8 mouse cellular contexts compared by ENCODE assay signal in the genomic region with DNA sequence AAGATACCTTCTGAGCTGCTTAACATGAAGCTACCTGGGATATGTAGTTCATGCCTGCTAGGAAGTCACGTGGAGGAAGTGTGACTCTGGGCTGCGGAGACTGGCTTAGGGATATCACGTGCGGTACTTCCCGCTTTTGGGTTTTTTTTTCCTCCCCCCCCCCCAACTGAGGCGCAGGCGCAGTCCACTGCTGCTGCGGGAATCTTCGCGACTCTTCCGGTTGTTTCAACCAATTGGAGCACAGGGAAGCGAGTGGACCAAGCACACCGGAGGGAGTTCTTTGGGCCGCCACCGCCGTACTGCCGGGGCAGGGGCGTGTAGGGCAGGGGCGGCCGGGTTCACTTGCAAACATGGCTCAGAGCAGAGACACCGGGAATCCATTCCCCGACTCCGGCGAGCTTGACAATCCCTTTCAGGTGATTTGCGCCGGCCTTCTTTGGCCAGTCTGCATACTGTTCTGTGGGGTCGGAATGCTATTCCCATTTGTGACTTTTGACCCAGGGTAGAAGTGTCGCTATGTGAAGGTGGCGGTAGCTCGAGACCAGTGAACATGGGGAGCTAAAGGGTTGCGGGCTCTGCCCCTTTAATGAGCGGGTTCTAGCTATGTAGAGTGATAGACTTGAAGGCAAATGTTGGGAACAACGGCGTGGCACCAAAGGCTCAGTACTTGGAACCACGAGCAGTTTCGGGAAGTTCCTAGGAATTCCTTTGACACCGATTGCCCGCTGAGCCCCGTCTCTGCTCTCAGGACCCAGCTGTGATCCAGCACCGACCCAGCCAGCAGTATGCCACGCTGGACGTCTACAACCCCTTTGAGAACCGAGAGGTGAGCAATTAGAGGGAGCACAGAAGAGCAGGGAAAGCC. TPM values are rescaled to one million over a fixed set of nuclear protein-coding genes. Genes with fewer than 3 reads are reported as not detected.
A peak's percentile ranks its signal among the peaks of the same experiment; 100 is the strongest.
DNase-seq lines count a peak whose midpoint lies in the region; ATAC-seq and TF ChIP-seq lines count a peak whose summit lies in the region.

Gene Scamp3 (plus strand): TSS at position 232 of the 865 bp plus-strand sequence.

- under 1% methylated on average over 40 of the region's 43 CpGs for WGBS in embryonic facial prominence, embryonic 14.5 days
- WGBS in heart, adult 2 months, result under 1% methylated on average over 43 of the region's 43 CpGs
- WGBS in limb, embryonic 13.5 days, result under 1% methylated on average over 43 of the region's 43 CpGs
- WGBS in midbrain, embryonic 16.5 days, result under 1% methylated on average over 43 of the region's 43 CpGs

- peaks cover 83% of the 10 kb centered on the region for H3K36me3 ChIP-seq in embryonic facial prominence, embryonic 14.5 days (ENCODE audit: control insufficient read depth, insufficient read depth, low read length)
- no peaks in the 10 kb centered on the region; the same call in 1 of the 2 replicates for H3K36me3 ChIP-seq in heart, adult 2 months (ENCODE audit: control insufficient read depth, insufficient read depth, low read length)
- peaks cover 80% of the 10 kb centered on the region for H3K36me3 ChIP-seq in limb, embryonic 13.5 days
- peaks cover 37% of the 10 kb centered on the region for H3K36me3 ChIP-seq in midbrain, embryonic 16.5 days (ENCODE audit: control insufficient read depth, insufficient read depth, low read length)

- no peaks in the 10 kb centered on the region for H3K79me2 ChIP-seq in heart, adult 2 months (replicated peaks; ENCODE audit: control insufficient read depth, insufficient read depth, low read length)

- H3K27me3 ChIP-seq in embryonic facial prominence, embryonic 14.5 days (replicated peaks; ENCODE audit: control insufficient read depth, insufficient read depth, low read length), result no peaks in the 10 kb centered on the region
- no peaks in the 10 kb centered on the region for H3K27me3 ChIP-seq in heart, adult 2 months (ENCODE audit: control insufficient read depth, insufficient read depth, low read length)
- no peaks in the 10 kb centered on the region for H3K27me3 ChIP-seq in limb, embryonic 13.5 days
- H3K27me3 ChIP-seq in midbrain, embryonic 16.5 days (ENCODE audit: control insufficient read depth, insufficient read depth, low read depth, low read length), result no peaks in the 10 kb centered on the region

- H3K9ac ChIP-seq in embryonic facial prominence, embryonic 14.5 days (ENCODE audit: low read depth, low read length), result peak within 1 kb of the TSS; percentile 77
- H3K9ac ChIP-seq in heart, adult 2 months (ENCODE audit: low read depth, low read length), result peak within 1 kb of the TSS; percentile 84
- peak within 1 kb of the TSS; percentile 92 for H3K9ac ChIP-seq in limb, embryonic 13.5 days
- peak within 1 kb of the TSS; percentile 61 for H3K9ac ChIP-seq in midbrain, embryonic 16.5 days (ENCODE audit: low read depth, low read length)

- peak; percentile 96 for TF ChIP-seq EP300 in heart, adult 2 months (IDR thresholded peaks at IDR 0.05; ENCODE audit: insufficient read depth, low read depth, low read length)

- peak; percentile 97 for ATAC-seq in embryonic facial prominence, embryonic 14.5 days (ENCODE audit: low read depth)
- peak; percentile 96 for ATAC-seq in limb, embryonic 13.5 days (ENCODE audit: low FRiP score, low read depth)
- ATAC-seq in midbrain, embryonic 16.5 days, result peak; percentile 97

- H3K9me3 ChIP-seq in embryonic facial prominence, embryonic 14.5 days (ENCODE audit: control insufficient read depth, low read length), result no peaks in the 10 kb centered on the region
- H3K9me3 ChIP-seq in limb, embryonic 13.5 days, result no peaks in the 10 kb centered on the region
- H3K9me3 ChIP-seq in midbrain, embryonic 16.5 days (replicated peaks; ENCODE audit: control insufficient read depth, low read length, poor library complexity, severe bottlenecking), result no peaks in the 10 kb centered on the region

- no peak for TF ChIP-seq CTCF in heart, adult 2 months (IDR thresholded peaks at IDR 0.05)

- H3K4me1 ChIP-seq in embryonic facial prominence, embryonic 14.5 days (ENCODE audit: control insufficient read depth, insufficient read depth, low read length), result peaks cover 10% of the 10 kb centered on the region
- peaks cover 2% of the 10 kb centered on the region for H3K4me1 ChIP-seq in heart, adult 2 months (ENCODE audit: control insufficient read depth, insufficient read depth, low read length)
- H3K4me1 ChIP-seq in limb, embryonic 13.5 days, result peaks cover 21% of the 10 kb centered on the region
- H3K4me1 ChIP-seq in midbrain, embryonic 16.5 days (ENCODE audit: control insufficient read depth, insufficient read depth, low read length), result peaks cover 10% of the 10 kb centered on the region

- intact Hi-C loops in heart, adult 2 months (cut with DNase I), result loop anchor here (1.0 to 10.0 kb wide), 3 partner anchors 19 to 623 kb away; partner anchors contain the start of genes Lamtor2 and Ubqln4

- TF ChIP-seq POLR2A in heart, adult 2 months (IDR thresholded peaks at IDR 0.05; ENCODE audit: insufficient read depth, low read depth, low read length), result peak; percentile 86

- peak within 1 kb of the TSS; percentile 57 for H3K4me3 ChIP-seq in embryonic facial prominence, embryonic 14.5 days (ENCODE audit: low read depth, low read length)
- H3K4me3 ChIP-seq in heart, adult 2 months, result peak within 1 kb of the TSS; percentile 86
- H3K4me3 ChIP-seq in limb, embryonic 13.5 days, result peak within 1 kb of the TSS; percentile 84
- H3K4me3 ChIP-seq in midbrain, embryonic 16.5 days (ENCODE audit: low read depth, low read length), result peak within 1 kb of the TSS; percentile 76

- peak; percentile 98 for DNase-seq in 3T3-L1 (ENCODE audit: low read depth, low spot score)
- DNase-seq in adrenal gland, postnatal 4 days (ENCODE audit: low spot score in 2 of 2), result peak; percentile 57 to 76
- DNase-seq in embryonic facial prominence, embryonic 14.5 days (ENCODE audit: low spot score), result peak; percentile 98
- DNase-seq in heart, adult 2 months, result peak; percentile 86 to 89
- peak; percentile 90 to 94 for DNase-seq in kidney, adult 8-10 months
- DNase-seq in spleen, postnatal 10 days (ENCODE audit: low spot score in 2 of 2), result peak; percentile 62 to 81

- peak within 1 kb of the TSS; percentile 56 for H3K27ac ChIP-seq in embryonic facial prominence, embryonic 14.5 days (replicated peaks; ENCODE audit: low read depth, low read length)
- peak within 1 kb of the TSS; percentile 84 for H3K27ac ChIP-seq in heart, adult 2 months
- H3K27ac ChIP-seq in limb, embryonic 13.5 days, result peak within 1 kb of the TSS; percentile 79
- H3K27ac ChIP-seq in midbrain, embryonic 16.5 days (ENCODE audit: low read length), result peak within 1 kb of the TSS; percentile 79

- peak within 1 kb of the TSS; percentile 79 for H3K4me2 ChIP-seq in embryonic facial prominence, embryonic 14.5 days (ENCODE audit: low read depth, low read length)
- H3K4me2 ChIP-seq in limb, embryonic 13.5 days (replicated peaks), result peak within 1 kb of the TSS; percentile 76
- H3K4me2 ChIP-seq in midbrain, embryonic 16.5 days (ENCODE audit: low read length), result peak within 1 kb of the TSS; percentile 93

RNA-seq across cellular contexts. Expression of gene Scamp3, which starts in this region (rescaled TPM):
- total RNA-seq in adrenal gland, postnatal 4 days (2021), result 100 to 1,000 TPM; 114 to 122 TPM
- 93.4 and 96.9 TPM in 2 replicates for polyA plus RNA-seq in embryonic facial prominence, embryonic 14.5 days (2014; fragmentation: Nextera tagmentation; extraction: Ambion mirVana)
- 10 to 100 TPM; 44.5 to 54.7 TPM for total RNA-seq in heart, adult 2 months (2021)
- 96.7 and 108 TPM in 2 replicates for polyA plus RNA-seq in heart, adult 2 months (2012; rRNA removed)
- polyA plus RNA-seq in limb, embryonic 13.5 days (2015; fragmentation: Nextera tagmentation; extraction: Ambion mirVana), result 115 and 119 TPM in 2 replicates
- 145 and 152 TPM in 2 replicates for polyA plus RNA-seq in midbrain, embryonic 16.5 days (2015; fragmentation: Nextera tagmentation; extraction: Ambion mirVana)

Comparison
In these comparisons a context has a peak if more than half of its experiments do, and no peak if none do; other contexts are left out.
1. Peak in every context shown above with its lines: DNase-seq, ATAC-seq, H3K4me3 ChIP-seq and H3K27ac ChIP-seq.